In the genomic region with DNA sequence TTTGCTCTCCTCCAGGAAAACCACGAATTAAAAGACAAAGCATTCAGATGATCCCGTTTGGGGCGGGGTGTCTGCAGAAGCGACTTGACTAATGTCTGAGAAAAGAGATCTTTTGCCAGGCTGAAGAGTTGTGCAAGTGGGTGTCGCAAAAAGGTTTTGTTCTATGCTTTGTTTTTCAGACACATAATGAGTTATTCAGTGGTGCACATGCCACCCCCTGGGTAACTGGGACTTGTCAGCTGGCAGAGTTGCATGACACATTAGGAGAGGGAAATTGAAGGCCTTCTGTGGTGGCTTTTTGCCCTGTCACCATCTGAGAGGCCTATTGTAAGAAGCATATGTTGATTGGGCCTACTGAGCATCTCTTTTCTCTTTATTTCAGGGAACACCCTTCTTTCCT, we compare ENCODE assay signal across 20 mouse cellular contexts. TPM values are rescaled to one million over a fixed set of nuclear protein-coding genes. Genes with fewer than 3 reads are reported as not detected.
A peak's percentile ranks its signal among the peaks of the same experiment; 100 is the strongest.
DNase-seq lines count a peak whose midpoint lies in the region; ATAC-seq and TF ChIP-seq lines count a peak whose summit lies in the region.
"Had no signal": no experiment of that assay in that cellular context is flagged by ENCODE, and none has a peak within 500 bp of the region (broad histone marks: within the 10 kb centered on the region; RNA-seq: fewer than 3 reads in every experiment).

No protein-coding gene starts in this region.

- H3K27ac ChIP-seq in liver, postnatal 0 days (ENCODE audit: low read depth) = no peak overlapping the region
- H3K27ac ChIP-seq: gastrocnemius, adult 2 months; hindbrain, embryonic 10.5 days; left cerebral cortex, adult 2 months; limb, embryonic 12.5 days; liver, embryonic 13.5 days; midbrain, embryonic 13.5 days had no signal

- H3K4me2 ChIP-seq in liver, postnatal 0 days (ENCODE audit: low read depth, low read length) = no peak overlapping the region
- H3K4me2 ChIP-seq: limb, embryonic 12.5 days; liver, embryonic 13.5 days; midbrain, embryonic 13.5 days had no signal

- WGBS in liver, postnatal 0 days (ENCODE audit: insufficient replicate concordance) = 45% methylated on average over 5 of the region's 5 CpGs

- H3K27me3 ChIP-seq in liver, postnatal 0 days (ENCODE audit: insufficient read depth, low read length) = no peaks in the 10 kb centered on the region
- H3K27me3 ChIP-seq: liver, embryonic 13.5 days; midbrain, embryonic 13.5 days had no signal

- DNase-seq in heart, adult 11 months = peak; percentile 73
- DNase-seq in heart, postnatal 36 days = no peak
- peak; percentile 8 for DNase-seq in 416B (ENCODE audit: low read depth)
- peak; percentile 33 for DNase-seq in brain, embryonic 14.5 days (ENCODE audit: low read depth)
- peak; percentile 9 to 58 for DNase-seq in cerebellum, postnatal 25 days
- DNase-seq in liver, postnatal 0 days = no peak
- DNase-seq in urinary bladder, adult 2 months (ENCODE audit: low spot score) = no peak
- DNase-seq: gastrocnemius, adult 2 months; heart, adult 18-20 months; kidney, adult 9 months; kidney, postnatal 4 days; liver, embryonic 13.5 days; thymus, postnatal 25 days had no signal

- no peak for TF ChIP-seq EP300 in liver, postnatal 0 days (IDR thresholded peaks at IDR 0.05; ENCODE audit: low read depth)

- TF ChIP-seq CTCF in brain, embryonic 14.5 days (IDR thresholded peaks at IDR 0.05; ENCODE audit: borderline replicate concordance, extremely low read depth, insufficient read depth, insufficient read length) = no peak
- TF ChIP-seq CTCF in liver, postnatal 0 days (IDR thresholded peaks at IDR 0.05; ENCODE audit: low read depth) = no peak

- H3K36me3 ChIP-seq in liver, postnatal 0 days (replicated peaks; ENCODE audit: insufficient read depth, low read length) = no peaks in the 10 kb centered on the region
- H3K36me3 ChIP-seq: hindbrain, embryonic 10.5 days; limb, embryonic 12.5 days; liver, embryonic 13.5 days; midbrain, embryonic 13.5 days had no signal

- ATAC-seq in liver, postnatal 0 days = no peak
- ATAC-seq: forebrain, embryonic 14.5 days; inflammation-experienced regulatory T-cells, adult 6 months; midbrain, embryonic 13.5 days had no signal

- peaks cover 3% of the 10 kb centered on the region for H3K4me1 ChIP-seq in liver, postnatal 0 days (ENCODE audit: insufficient read depth)
- H3K4me1 ChIP-seq: limb, embryonic 12.5 days had no signal

- no peak overlapping the region for H3K4me3 ChIP-seq in liver, postnatal 0 days (ENCODE audit: low read depth, low read length)
- H3K4me3 ChIP-seq: erythroblast, embryonic 14.5 days; gastrocnemius, adult 2 months; hindbrain, embryonic 10.5 days; left cerebral cortex, adult 2 months; limb, embryonic 12.5 days; liver, embryonic 13.5 days; midbrain, embryonic 13.5 days had no signal

- intact Hi-C loops in heart, postnatal 36 days (cut with DNase I) = no loop called here

- no peaks in the 10 kb centered on the region for H3K9me3 ChIP-seq in liver, postnatal 0 days (ENCODE audit: low read length)
- H3K9me3 ChIP-seq: hindbrain, embryonic 10.5 days; limb, embryonic 12.5 days; liver, embryonic 13.5 days; midbrain, embryonic 13.5 days had no signal

- no peak overlapping the region for H3K9ac ChIP-seq in liver, postnatal 0 days (replicated peaks)
- H3K9ac ChIP-seq: limb, embryonic 12.5 days; liver, embryonic 13.5 days; midbrain, embryonic 13.5 days had no signal

- no peak for TF ChIP-seq POLR2A in brain, embryonic 14.5 days (IDR thresholded peaks at IDR 0.05; ENCODE audit: borderline replicate concordance, extremely low read depth, insufficient read depth, insufficient read length, poor library complexity, severe bottlenecking)

RNA-seq across cellular contexts. Expression of a gene that starts 20.3 kb away (rescaled TPM):
- 1 to 10 TPM; 5.9 to 8.2 TPM for total RNA-seq in heart, postnatal 36 days (2021)
- polyA plus RNA-seq in brain, embryonic 14.5 days (2012; rRNA removed) = 22.4 and 40.0 TPM in 2 replicates
- 12.3 and 15.5 TPM in 2 replicates for polyA plus RNA-seq in liver, postnatal 0 days (2015; fragmentation: Nextera tagmentation; extraction: Ambion mirVana)
- 9.5 and 9.8 TPM in 2 replicates for polyA plus RNA-seq in urinary bladder, adult 2 months (2012; rRNA removed)

Comparison
In these comparisons a context has a peak if more than half of its experiments do, and no peak if none do; other contexts are left out.
1. DNase-seq: peak in heart, adult 11 months (single experiment), 416B (single experiment), brain, embryonic 14.5 days (single experiment) and cerebellum, postnatal 25 days (2 of 2); none in heart, postnatal 36 days (0 of 2), liver, postnatal 0 days (single experiment) and urinary bladder, adult 2 months (single experiment).